Mouse (Mus musculus): Measurements from ENCODE around the gene Atp2a3.

The Atp2a3 gene

GRCm38 (mm10) chr11:72955339-72955974 is 5.5 kb upstream of the Atp2a3 start:
- no peak for DNase-seq

GRCm38 (mm10) chr11:72957318-72957717 is 3.7 kb upstream of the Atp2a3 start:
- DNase-seq: no peak

GRCm38 (mm10) chr11:72959924-72960679 is 867 bp upstream of the Atp2a3 start:
- DNase-seq: peak; percentile 35 to 46

- DNase-seq: no peak
Observed at GRCm38 (mm10) chr11:72960723-72961071, 272 bp upstream of the Atp2a3 start.

GRCm38 (mm10) chr11:72962378-72962777 is 1.4 kb downstream of the Atp2a3 start:
- no peak for DNase-seq

- DNase-seq: peak; percentile 29 to 37
Observed at GRCm38 (mm10) chr11:72963058-72963788, 2.3 kb downstream of the Atp2a3 start.

- no peak for DNase-seq
Observed at GRCm38 (mm10) chr11:72963789-72964294, 2.9 kb downstream of the Atp2a3 start.

GRCm38 (mm10) chr11:72974995-72975503 is 14.1 kb downstream of the Atp2a3 start:
- no peak for DNase-seq

GRCm38 (mm10) chr11:72982516-72982915 is 21.5 kb downstream of the Atp2a3 start:
- no peak for DNase-seq

GRCm38 (mm10) chr11:72983283-72983682 is 22.3 kb downstream of the Atp2a3 start:
- DNase-seq: peak; percentile 42 to 52

GRCm38 (mm10) chr11:72986745-72987144 is 25.8 kb downstream of the Atp2a3 start:
- no peak for DNase-seq

- DNase-seq: no peak
Observed at GRCm38 (mm10) chr11:72987234-72987633, 26.3 kb downstream of the Atp2a3 start.

GRCm38 (mm10) chr11:72987807-72988206 is 26.8 kb downstream of the Atp2a3 start:
- no peak for DNase-seq

GRCm38 (mm10) chr11:72989044-72989443 is 28.1 kb downstream of the Atp2a3 start:
- no peak for DNase-seq

- no peak for DNase-seq
Observed at GRCm38 (mm10) chr11:72990688-72991087, 29.7 kb downstream of the Atp2a3 start.

- DNase-seq: no peak
Observed at GRCm38 (mm10) chr11:72991961-72992360, 31.0 kb downstream of the Atp2a3 start.

- DNase-seq: no peak
Observed at GRCm38 (mm10) chr11:72996346-72996745, 35.4 kb downstream of the Atp2a3 start.

GRCm38 (mm10) chr11:72996781-72997180 is 35.8 kb downstream of the Atp2a3 start:
- DNase-seq: no peak

GRCm38 (mm10) chr11:72997529-72998326 is 36.8 kb downstream of the Atp2a3 start:
- no peak for DNase-seq

GRCm38 (mm10) chr11:72998771-72999170 is 37.8 kb downstream of the Atp2a3 start, which contains the start of gene P2rx1:
TSS of gene P2rx1 (plus strand) at chr11:72999103.
- no peak for DNase-seq

- DNase-seq: peak; percentile 73 to 74
Observed at GRCm38 (mm10) chr11:73001029-73001428, 40.1 kb downstream of the Atp2a3 start.

- peak; percentile 58 to 61 for DNase-seq
Observed at GRCm38 (mm10) chr11:73006377-73006776, 45.4 kb downstream of the Atp2a3 start.
